Mouse (Mus musculus): ENCODE measurements at regions not wholly inside any gene's neighbourhood (a gene's known extent, or its start where the extent isn't known, plus 50 kb on each side); places are given as distances from the start of the nearest gene placed in this dataset.

DNA sequence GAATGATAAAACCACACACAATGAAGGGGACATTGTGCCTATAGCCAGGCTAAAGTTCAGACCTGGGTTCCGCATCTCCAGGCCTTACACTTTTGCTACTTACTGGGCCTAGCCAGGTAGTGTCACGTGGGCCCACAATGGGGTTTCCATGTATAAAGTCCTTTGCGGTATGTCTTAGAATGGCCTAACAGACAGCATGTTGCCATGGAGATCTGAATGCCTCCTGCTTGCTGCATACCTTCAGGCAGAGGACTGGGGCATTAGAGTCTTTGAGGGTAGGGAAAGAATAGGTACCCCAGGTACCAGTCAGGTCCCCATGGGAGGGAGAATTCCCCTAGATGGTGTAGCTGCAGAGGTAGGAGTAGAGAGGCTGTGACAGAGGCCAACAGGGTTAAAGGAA is 159.0 kb downstream of the Rplp1 start:
- TF ChIP-seq CTCF (conservative IDR thresholded peaks at IDR 0.05; ENCODE audit: low read length) (no peak), POU5F1 (IDR thresholded peaks at IDR 0.05; ENCODE audit: borderline replicate concordance, low read length) (no peak)

Data from E14TG2a.4 (cell line).